Mouse (Mus musculus): ENCODE measurements around the gene Rnase12.

DNA sequence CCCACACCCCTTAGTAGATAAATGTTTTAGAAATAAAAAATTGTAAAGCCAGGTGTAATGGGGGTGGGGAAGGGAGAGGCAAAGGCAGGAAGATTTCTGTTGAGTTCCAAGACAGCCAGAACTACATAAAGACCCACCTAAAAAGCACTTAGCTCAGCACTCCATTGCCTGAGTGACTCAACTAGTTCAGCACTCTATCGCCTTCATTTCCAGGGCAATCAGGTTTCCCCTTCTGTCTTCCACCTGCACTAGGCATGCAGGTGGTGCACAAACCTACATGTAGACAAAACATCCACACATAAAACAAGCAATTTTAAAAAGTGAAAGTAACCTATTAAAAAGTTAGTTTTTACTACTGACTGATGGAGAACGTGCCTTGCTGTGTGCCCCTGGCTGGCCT, 27.6 kb upstream of the Rnase12 start:
- TF ChIP-seq CTCF (IDR thresholded peaks at IDR 0.05; ENCODE audit: insufficient read depth, low read length) (no peak), POLR2A (IDR thresholded peaks at IDR 0.05; ENCODE audit: borderline replicate concordance, extremely low read depth, low read depth, low read length) (no peak)
